Mouse (Mus musculus) mammary gland, adult 2 months (tissue): ENCODE measurements around the gene Tex14. TPM values are rescaled to one million over a fixed set of nuclear protein-coding genes. Genes with fewer than 3 reads are reported as not detected.

ENCODE experiments used
- polyA plus RNA-seq: library from polyadenylated mRNA; depleted of rRNA; stranded (reverse); fragments of >200 nt; gene quantifications from 2 replicates; pipeline ENCODE4 v1.2.3, GENCODE M21; 2012; ENCODE audit warnings: low replicate concordance; rRNA removed

Tex14 gene
- 0.23 and 0.92 TPM in 2 replicates for polyA plus RNA-seq

GRCm38 (mm10) chr11:87404876-87405275 is at the start of gene Tex14, which contains the start of gene Rad51c:
TSS of gene Tex14 (plus strand) at chr11:87405065.
TSS of gene Rad51c (minus strand) at chr11:87404954.

DNA sequence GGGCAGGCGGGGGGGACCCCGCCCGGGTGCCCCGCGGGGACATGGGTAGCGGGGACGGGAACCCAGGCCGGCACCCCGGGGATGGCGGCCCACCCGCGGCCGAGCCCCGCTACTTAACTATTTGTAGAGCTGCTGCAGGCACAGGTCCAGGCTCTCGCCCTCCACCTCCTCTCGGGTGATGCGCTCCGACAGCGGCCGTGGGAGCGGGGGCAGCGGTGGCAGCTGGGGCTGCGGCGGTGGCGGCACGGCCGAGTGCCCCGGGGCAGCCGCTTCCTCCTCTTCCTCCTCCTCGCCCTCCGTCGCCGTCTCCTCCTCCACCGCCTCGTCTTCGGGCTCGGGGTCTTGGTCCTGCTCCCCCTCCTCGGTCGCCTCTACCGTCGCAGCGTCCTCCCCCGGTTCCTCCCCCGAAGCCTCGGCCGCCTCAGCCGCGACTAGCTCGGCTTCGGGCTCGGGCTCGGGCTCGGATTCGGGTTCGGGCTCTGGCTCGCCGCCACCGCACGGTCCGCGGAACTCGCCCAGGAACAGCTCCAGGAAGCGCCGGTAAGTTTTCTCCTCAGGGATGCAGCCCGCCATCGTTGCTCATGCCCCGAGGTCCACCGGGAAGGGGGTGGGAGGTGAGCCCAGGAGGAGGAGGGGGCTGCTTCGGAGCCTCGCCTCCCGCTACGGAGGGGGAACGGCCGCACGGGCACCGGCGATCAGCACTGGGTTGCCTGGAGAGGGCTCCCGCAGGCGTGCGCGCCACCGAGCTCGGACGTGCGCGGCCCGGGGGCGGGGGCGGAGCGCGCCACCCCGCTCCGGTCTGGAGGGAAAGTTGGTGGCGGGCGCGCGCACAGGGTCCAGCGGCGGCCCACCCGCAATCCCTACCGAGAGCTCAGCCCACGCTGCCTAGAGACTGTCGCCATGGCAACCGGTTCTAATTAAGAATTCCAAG is 46.3 kb upstream of the Tex14 start, which contains the start of gene Ppm1e:
Gene Ppm1e, minus strand, starts transcription at position 693 of the 931 bp plus-strand sequence.

DNA sequence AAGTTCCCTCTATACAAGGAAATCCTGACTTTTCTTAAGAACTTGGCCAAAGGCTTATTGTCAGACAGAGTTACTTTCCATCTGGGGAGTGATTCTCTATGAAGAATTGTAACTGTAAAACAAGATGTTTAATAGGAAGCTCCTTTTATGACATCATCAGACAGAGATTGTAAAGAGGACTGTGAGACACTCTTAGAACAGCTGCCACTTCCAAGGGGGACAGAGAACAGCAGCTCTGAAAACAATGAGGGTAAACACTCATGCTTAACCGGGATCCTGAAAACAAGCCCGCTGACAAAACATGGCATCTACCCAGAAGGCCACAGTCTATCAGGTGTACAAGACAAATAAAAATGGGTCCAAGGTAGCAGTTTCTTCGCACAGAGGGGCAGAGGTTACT is 161.6 kb downstream of the Tex14 start, which contains the start of gene Gm11492:
Gene Gm11492, plus strand, starts transcription at position 153 of the 400 bp plus-strand sequence.

GRCm38 (mm10) chr11:87568255-87568953 is 163.5 kb downstream of the Tex14 start, which contains the start of gene Sept4:
TSS of gene Sept4 (plus strand) at chr11:87568903.

GRCm38 (mm10) chr11:87591526-87592353 is 186.9 kb downstream of the Tex14 start, which contains the start of gene Mtmr4:
TSS of gene Mtmr4 (plus strand) at chr11:87592162.

Other genes starting within 250 kb of the Tex14 start
- 0.25 and 0.29 TPM in 2 replicates for gene Ppm1e, start 46.0 kb upstream of the Tex14 start, polyA plus RNA-seq
- 0.47 and 0.66 TPM in 2 replicates for gene Rad51c, start 111 bp upstream of the Tex14 start, polyA plus RNA-seq
- gene Gm11492, start 161.6 kb downstream of the Tex14 start, polyA plus RNA-seq = not detected in 2 replicates
- gene Sept4, start 163.8 kb downstream of the Tex14 start, polyA plus RNA-seq = 16.7 and 29.4 TPM in 2 replicates
- gene Mtmr4, start 187.1 kb downstream of the Tex14 start, polyA plus RNA-seq = 20.6 and 28.2 TPM in 2 replicates
- 0.06 and 0.17 TPM in 2 replicates for gene Hsf5, start 212.1 kb downstream of the Tex14 start, polyA plus RNA-seq